Mouse (Mus musculus): ENCODE results near the gene Ncs1.

- TF ChIP-seq CTCF (IDR thresholded peaks at IDR 0.05; ENCODE audit: insufficient read depth, low read length) (no peak), POLR2A (IDR thresholded peaks at IDR 0.05; ENCODE audit: borderline replicate concordance, extremely low read depth, low read depth, low read length) (no peak)
Observed at GRCm38 (mm10) chr2:31206882-31207281, 38.7 kb upstream of the Ncs1 start.

All from lung, adult 2 months (tissue).